Mouse (Mus musculus) MEL (cell line): ENCODE data around the gene Cerk. TPM values are rescaled to one million over a fixed set of nuclear protein-coding genes. Genes with fewer than 3 reads are reported as not detected.

Source experiments
- DNase-seq: peaks from one replicate; pipeline ENCODE4 v3.0.0; 2011; ENCODE audit warnings: low read depth, low spot score
- H3K27ac ChIP-seq: 2 replicates; pipeline ENCODE4 v1.5.1; 2012; ENCODE audit warnings: low read depth, mild to moderate bottlenecking, control low read depth, low read length, moderate library complexity; ENCODE audit not compliant: control insufficient read depth
- H3K27me3 ChIP-seq, 2 experiments: fragments of 150-350 bp in 1 of 2; sonication (generic) in 1 of 2; 2 replicates each; pipeline ENCODE4 v1.6.1; 2012; ENCODE audit warnings: low read length in 2 of 2, mild to moderate bottlenecking in 2 of 2, improper control_type of control experiment in 1 of 2, moderate library complexity in 1 of 2; ENCODE audit not compliant: insufficient read depth in 2 of 2, control insufficient read depth in 1 of 2
- H3K36me3 ChIP-seq, 2 experiments: 2 replicates each; pipeline ENCODE4 v1.6.1; 2012 to 2014; ENCODE audit warnings: low read length in 2 of 2, improper control_type of control experiment in 1 of 2, inconsistent platforms in 1 of 2, mild to moderate bottlenecking in 1 of 2; ENCODE audit not compliant: insufficient read depth in 2 of 2, control insufficient read depth in 1 of 2
- H3K4me1 ChIP-seq, 2 experiments: fragments of 150-350 bp in 1 of 2; sonication (generic) in 1 of 2; 2 replicates each; pipeline ENCODE4 v1.6.1; 2012; ENCODE audit warnings: low read length in 2 of 2, improper control_type of control experiment in 1 of 2, mild to moderate bottlenecking in 1 of 2; ENCODE audit not compliant: insufficient read depth in 2 of 2, control insufficient read depth in 1 of 2
- H3K4me3 ChIP-seq, 2 experiments: fragments of 150-350 bp in 1 of 2; sonication (generic) in 1 of 2; 2 replicates each; pipeline ENCODE4 v1.5.1; 2012; ENCODE audit warnings: low read depth in 2 of 2, low read length in 2 of 2, mild to moderate bottlenecking in 2 of 2, moderate library complexity in 2 of 2, control low read depth in 1 of 2, improper control_type of control experiment in 1 of 2; ENCODE audit not compliant: control insufficient read depth in 1 of 2, insufficient read depth in 1 of 2
- H3K79me2 ChIP-seq: 2 replicates; pipeline ENCODE4 v1.6.1; 2012; ENCODE audit warnings: mild to moderate bottlenecking, low read length, moderate library complexity; ENCODE audit not compliant: control insufficient read depth, poor library complexity, insufficient read depth
- H3K9ac ChIP-seq: 2 replicates; pipeline ENCODE4 v1.6.1; 2012; ENCODE audit warnings: low read depth, mild to moderate bottlenecking, control low read depth, low read length, moderate library complexity; ENCODE audit not compliant: control insufficient read depth, poor library complexity, severe bottlenecking
- H3K9me3 ChIP-seq: fragments of 150-350 bp; sonication (generic); replicated peaks from 2 replicates; pipeline ENCODE4 v1.6.1; 2012; ENCODE audit warnings: mild to moderate bottlenecking, low read length, improper control_type of control experiment, moderate library complexity; ENCODE audit not compliant: insufficient read depth
- CHD1 ChIP-seq: IDR thresholded peaks from 2 replicates; pipeline ENCODE4 v1.6.1; 2012; ENCODE audit warnings: low read depth, mild to moderate bottlenecking, inconsistent platforms, low read length, improper control_type of control experiment
- CTCF ChIP-seq, 3 experiments: IDR thresholded peaks in 2 of 3; conservative IDR thresholded peaks in 1 of 3; 2 replicates each; pipeline ENCODE4 v1.5.1; 2011 to 2012; ENCODE audit warnings: low read length in 3 of 3, low read depth in 2 of 3, mild to moderate bottlenecking in 2 of 3, improper control_type of control experiment in 1 of 3, inconsistent platforms in 1 of 3, mixed read lengths in 1 of 3, moderate library complexity in 1 of 3; ENCODE audit not compliant: control insufficient read depth in 1 of 3, insufficient read depth in 1 of 3, poor library complexity in 1 of 3, severe bottlenecking in 1 of 3
- E2F4 ChIP-seq: IDR thresholded peaks from 2 replicates; pipeline ENCODE4 v1.6.1; 2011; ENCODE audit warnings: low read depth, low read length, improper control_type of control experiment, borderline replicate concordance
- ELF1 ChIP-seq: IDR thresholded peaks from 2 replicates; pipeline ENCODE4 v1.6.1; 2014; ENCODE audit warnings: low read depth, mild to moderate bottlenecking, inconsistent platforms, low read length, improper control_type of control experiment, moderate library complexity
- EP300 ChIP-seq, 2 experiments: IDR thresholded peaks; 2 replicates each; pipeline ENCODE4 v1.6.1; 2011; ENCODE audit warnings: improper control_type of control experiment in 2 of 2, low read length in 2 of 2, low read depth in 1 of 2, mild to moderate bottlenecking in 1 of 2
- ETS1 ChIP-seq: IDR thresholded peaks from 2 replicates; pipeline ENCODE4 v1.6.1; 2012; ENCODE audit warnings: low read depth, mild to moderate bottlenecking, inconsistent platforms, low read length, improper control_type of control experiment, moderate library complexity
- GABPA ChIP-seq: IDR thresholded peaks from 2 replicates; pipeline ENCODE4 v1.6.1; 2012; ENCODE audit warnings: low read depth, mild to moderate bottlenecking, inconsistent platforms, low read length, improper control_type of control experiment, moderate library complexity
- GATA1 ChIP-seq: IDR thresholded peaks from 2 replicates; pipeline ENCODE4 v1.6.1; 2011; ENCODE audit warnings: low read depth, low read length, improper control_type of control experiment
- HCFC1 ChIP-seq: IDR thresholded peaks from 2 replicates; pipeline ENCODE4 v1.6.1; 2012; ENCODE audit warnings: low read depth, mild to moderate bottlenecking, inconsistent platforms, low read length, improper control_type of control experiment, moderate library complexity
- JUND ChIP-seq: IDR thresholded peaks from 2 replicates; pipeline ENCODE4 v1.6.1; 2011; ENCODE audit warnings: low read depth, mild to moderate bottlenecking, improper control_type of control experiment, low read length
- KAT2A ChIP-seq: conservative IDR thresholded peaks from 2 replicates; pipeline ENCODE4 v1.6.1; 2012; ENCODE audit warnings: low read depth, low read length, improper control_type of control experiment, inconsistent platforms
- MAZ ChIP-seq: IDR thresholded peaks from 2 replicates; pipeline ENCODE4 v1.6.1; 2012; ENCODE audit warnings: low read depth, mild to moderate bottlenecking, inconsistent platforms, low read length, improper control_type of control experiment
- MYC ChIP-seq: IDR thresholded peaks from 2 replicates; pipeline ENCODE4 v1.6.1; 2011; ENCODE audit warnings: low read depth, mild to moderate bottlenecking, low read length, improper control_type of control experiment, moderate library complexity
- NELFE ChIP-seq: IDR thresholded peaks from 2 replicates; pipeline ENCODE4 v1.6.1; 2011; ENCODE audit warnings: low read depth, low read length, improper control_type of control experiment
- NRF1 ChIP-seq: IDR thresholded peaks from 2 replicates; pipeline ENCODE4 v1.6.1; 2014; ENCODE audit warnings: low read depth, mild to moderate bottlenecking, inconsistent platforms, low read length, improper control_type of control experiment, moderate library complexity; ENCODE audit not compliant: poor library complexity, insufficient read depth, severe bottlenecking
- POLR2A ChIP-seq, 2 experiments: IDR thresholded peaks; 2 replicates each; pipeline ENCODE4 v1.6.1; 2011 to 2012; ENCODE audit warnings: low read length in 2 of 2, mild to moderate bottlenecking in 2 of 2, control low read depth in 1 of 2, improper control_type of control experiment in 1 of 2, low read depth in 1 of 2, moderate library complexity in 1 of 2; ENCODE audit not compliant: control insufficient read depth in 1 of 2, insufficient read depth in 1 of 2, poor library complexity in 1 of 2
- RAD21 ChIP-seq: IDR thresholded peaks from 2 replicates; pipeline ENCODE4 v1.6.1; 2011; ENCODE audit warnings: mild to moderate bottlenecking, low read depth, low read length, improper control_type of control experiment
- RCOR1 ChIP-seq: IDR thresholded peaks from 2 replicates; pipeline ENCODE4 v1.6.1; 2012; ENCODE audit warnings: low read depth, mild to moderate bottlenecking, inconsistent platforms, low read length, improper control_type of control experiment
- SMC3 ChIP-seq: IDR thresholded peaks from 2 replicates; pipeline ENCODE4 v1.6.1; 2011; ENCODE audit warnings: low read depth, low read length, improper control_type of control experiment
- TAL1 ChIP-seq: IDR thresholded peaks from 2 replicates; pipeline ENCODE4 v1.6.1; 2012; ENCODE audit warnings: mild to moderate bottlenecking, inconsistent platforms, low read length, moderate library complexity, mixed read lengths
- USF1 ChIP-seq: IDR thresholded peaks from 2 replicates; pipeline ENCODE4 v1.6.1; 2014; ENCODE audit warnings: low read depth, mild to moderate bottlenecking, inconsistent platforms, low read length, improper control_type of control experiment, moderate library complexity
- ZC3H11A ChIP-seq: IDR thresholded peaks from 2 replicates; pipeline ENCODE4 v1.6.1; 2012; ENCODE audit warnings: low read depth, mild to moderate bottlenecking, inconsistent platforms, low read length, improper control_type of control experiment
- ZKSCAN1 ChIP-seq: IDR thresholded peaks from 2 replicates; pipeline ENCODE4 v1.6.1; 2012; ENCODE audit warnings: low read depth, mild to moderate bottlenecking, inconsistent platforms, low read length, improper control_type of control experiment, moderate library complexity
- ZMIZ1 ChIP-seq: IDR thresholded peaks from 2 replicates; pipeline ENCODE4 v1.6.1; 2012; ENCODE audit warnings: low read depth, mild to moderate bottlenecking, inconsistent platforms, low read length, improper control_type of control experiment, moderate library complexity
- polyA plus RNA-seq, 2 experiments: library from polyadenylated mRNA; stranded (reverse) in 1 of 2; unstranded in 1 of 2; fragments of >175 nt in 1 of 2; fragments of >200 nt in 1 of 2; gene quantifications; 2 replicates each; pipeline versions ENCODE4 v1.2.1 to v1.2.4; 2012; ENCODE audit warnings: low replicate concordance in 2 of 2, low read depth in 1 of 2; ENCODE audit not compliant: insufficient read length in 2 of 2, insufficient read depth in 1 of 2, missing spikeins in 1 of 2
- total RNA-seq: library from RNA; depleted of rRNA; stranded (reverse); fragments of 300-350 nt; gene quantifications from 2 replicates; pipeline ENCODE4 v1.2.3, GENCODE M21; 2012

Cerk gene
- total and polyA plus RNA-seq, 3 experiments, result 4.1 to 9.5 TPM; not detected in 1

DNA sequence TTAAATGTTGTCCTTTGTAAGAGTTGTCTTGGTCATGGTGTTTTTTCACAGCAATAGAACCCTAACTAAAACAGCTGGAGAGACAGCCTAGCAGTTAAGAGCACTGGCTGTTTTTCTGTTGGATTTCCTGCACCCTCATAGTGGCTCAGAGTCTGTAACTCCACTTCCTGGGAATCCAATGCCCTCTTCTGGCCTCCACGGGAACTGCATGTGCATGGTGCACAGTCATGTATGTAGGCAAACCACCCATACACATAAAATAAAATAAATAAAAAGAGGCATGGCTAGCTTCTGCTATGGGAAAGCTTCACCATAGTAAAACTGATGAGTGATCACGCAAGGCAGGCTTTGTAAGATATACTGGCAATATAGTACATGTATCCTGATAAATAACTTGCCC is 19.4 kb upstream of the Cerk start:
- H3K27me3 ChIP-seq, result no peaks in the 10 kb centered on the region
- no peaks in the 10 kb centered on the region for H3K79me2 ChIP-seq
- peaks cover 0 to 11% of the 10 kb centered on the region in 2 experiments; a peak in 2 of 4 replicates for H3K36me3 ChIP-seq
- DNase-seq, result peak; percentile 87
- no peaks in the 10 kb centered on the region for H3K9me3 ChIP-seq
- H3K4me1 ChIP-seq, result peaks cover 3 to 41% of the 10 kb centered on the region in 2 experiments
- no peak overlapping the region for H3K9ac ChIP-seq
- peak; percentile 74 to 87 (median 76) for TF ChIP-seq CTCF (IDR thresholded peaks at IDR 0.05 in 2 of 3, conservative IDR thresholded peaks at IDR 0.05 in 1 of 3; ENCODE audit: control insufficient read depth in 1 of 3, insufficient read depth in 1 of 3, low read depth in 2 of 3, low read length in 3 of 3, poor library complexity in 1 of 3, severe bottlenecking in 1 of 3)
- no peak for TF ChIP-seq MAZ
- peak; percentile 58 for TF ChIP-seq RAD21
- TF ChIP-seq NELFE, result no peak
- TF ChIP-seq SMC3, result peak; percentile 62
- TF ChIP-seq ZC3H11A, result peak; percentile 69
- TF ChIP-seq GABPA, result no peak
- peak; percentile 69 for TF ChIP-seq MYC
- TF ChIP-seq ELF1, result peak; percentile 84
- TF ChIP-seq TAL1, result no peak
- TF ChIP-seq HCFC1, result 0 out of 2 replicates have a peak, but pooled peaks have one; percentile 13
- TF ChIP-seq, all 39 proteins: peak for 7
- no peak overlapping the region for H3K4me3 ChIP-seq
- H3K27ac ChIP-seq, result peak overlapping the region; percentile 61

GRCm38 (mm10) chr15:86203942-86204561 is 18.1 kb upstream of the Cerk start:
- peak; percentile 10 for DNase-seq
- peaks cover 0 to 11% of the 10 kb centered on the region in 2 experiments; a peak in 2 of 4 replicates for H3K36me3 ChIP-seq
- TF ChIP-seq NELFE, result no peak
- no peak for TF ChIP-seq ZMIZ1
- TF ChIP-seq RCOR1, result no peak
- TF ChIP-seq KAT2A, result no peak
- TF ChIP-seq NRF1, result no peak
- no peak for TF ChIP-seq POLR2A (IDR thresholded peaks at IDR 0.05; ENCODE audit: control insufficient read depth in 1 of 2, insufficient read depth in 1 of 2, low read depth in 1 of 2, low read length in 2 of 2, poor library complexity in 1 of 2)
- TF ChIP-seq ETS1, result no peak
- TF ChIP-seq ZKSCAN1, result no peak
- no peak for TF ChIP-seq GATA1
- no peak for TF ChIP-seq EP300 (IDR thresholded peaks at IDR 0.05; ENCODE audit: low read depth in 1 of 2, low read length in 2 of 2)
- no peak for TF ChIP-seq CHD1
- TF ChIP-seq JUND, result no peak
- no peak for TF ChIP-seq ELF1
- no peak for TF ChIP-seq E2F4
- TF ChIP-seq USF1, result no peak
- peaks cover 3 to 41% of the 10 kb centered on the region in 2 experiments for H3K4me1 ChIP-seq
- no peaks in the 10 kb centered on the region for H3K27me3 ChIP-seq
- no peak overlapping the region for H3K4me3 ChIP-seq
- no peaks in the 10 kb centered on the region for H3K9me3 ChIP-seq
- no peaks in the 10 kb centered on the region for H3K79me2 ChIP-seq
- no peak overlapping the region for H3K27ac ChIP-seq
- H3K9ac ChIP-seq, result no peak overlapping the region
